Comparison of ENCODE assay signal across 17 mouse cellular contexts in the genomic region with DNA sequence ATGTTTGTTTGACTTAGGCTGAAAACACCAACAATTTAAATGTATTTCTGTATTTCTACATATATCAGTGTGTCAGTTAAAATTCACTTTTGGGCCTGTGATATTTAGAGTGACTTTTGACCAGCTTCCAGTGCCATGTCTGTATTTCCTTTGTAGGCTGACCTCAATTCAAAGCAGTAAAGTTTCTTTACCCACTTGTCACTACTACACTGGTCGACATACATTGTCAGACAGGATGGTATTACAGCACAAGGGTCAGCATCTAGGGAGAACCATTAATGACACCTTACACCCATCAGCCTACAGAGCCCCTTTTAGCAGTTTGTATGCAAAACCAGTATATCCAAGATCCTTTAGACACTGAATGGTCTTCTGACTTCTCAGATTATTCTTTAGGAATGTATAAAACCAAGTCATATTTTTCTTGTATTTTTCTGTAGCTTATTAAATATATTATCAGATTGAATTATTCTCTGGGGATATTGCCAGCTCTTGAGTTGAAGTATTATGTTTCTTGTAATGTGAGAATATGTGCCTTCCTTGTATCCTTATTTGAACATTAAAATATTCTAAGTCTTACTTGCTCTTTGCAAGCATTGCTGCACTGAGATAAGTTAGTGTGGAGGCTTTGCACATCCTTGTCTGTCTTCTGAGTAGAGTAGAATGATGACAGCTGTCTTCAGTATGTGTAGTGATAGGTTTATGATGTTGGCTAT. TPM values are rescaled to one million over a fixed set of nuclear protein-coding genes. Genes with fewer than 3 reads are reported as not detected.
DNase-seq lines count a peak whose midpoint lies in the region; ATAC-seq and TF ChIP-seq lines count a peak whose summit lies in the region.
"Not testable (repeated sequence)": the region's sequence is repeated elsewhere in the genome, so short reads cannot be mapped to it uniquely, and the experiment has no call there.
"Had no signal": no experiment of that assay in that cellular context is flagged by ENCODE, and none has a peak within 500 bp of the region (broad histone marks: within the 10 kb centered on the region; RNA-seq: fewer than 3 reads in every experiment).

No protein-coding gene starts in this region.

- 24% methylated on average over 1 of the region's 1 CpGs for WGBS in heart, embryonic 15.5 days
- 45% methylated on average over 1 of the region's 1 CpGs for WGBS in kidney, postnatal 0 days
- 31% methylated on average over 1 of the region's 1 CpGs for WGBS in limb, embryonic 15.5 days
- 25% methylated on average over 1 of the region's 1 CpGs for WGBS in midbrain, embryonic 14.5 days

- not testable (repeated sequence) for TF ChIP-seq CTCF in G1E (IDR thresholded peaks at IDR 0.05; ENCODE audit: low read depth, low read length); kidney, postnatal 0 days (IDR thresholded peaks at IDR 0.05; ENCODE audit: low read depth)

- not testable (repeated sequence) for H3K4me2 ChIP-seq in heart, embryonic 15.5 days; kidney, postnatal 0 days (ENCODE audit: low read length); limb, embryonic 15.5 days; midbrain, embryonic 14.5 days (ENCODE audit: low read length)

- DNase-seq in G1E (ENCODE audit: low spot score); kidney, postnatal 0 days (ENCODE audit: low spot score); midbrain, embryonic 14.5 days: not testable (repeated sequence)

- H3K36me3 ChIP-seq in G1E (replicated peaks); heart, embryonic 15.5 days; kidney, postnatal 0 days (ENCODE audit: insufficient read depth, low read length); limb, embryonic 15.5 days; midbrain, embryonic 14.5 days (ENCODE audit: control insufficient read depth, insufficient read depth, low read length): not testable (repeated sequence)

- H3K4me3 ChIP-seq in G1E (ENCODE audit: low read depth, low read length); heart, embryonic 15.5 days; kidney, postnatal 0 days (replicated peaks; ENCODE audit: low read depth, low read length); limb, embryonic 15.5 days; midbrain, embryonic 14.5 days (replicated peaks; ENCODE audit: low read depth, low read length): not testable (repeated sequence)

- H3K27me3 ChIP-seq in G1E (ENCODE audit: insufficient read depth, low read length); heart, embryonic 15.5 days; kidney, postnatal 0 days (ENCODE audit: insufficient read depth, low read length); limb, embryonic 15.5 days; midbrain, embryonic 14.5 days (ENCODE audit: control insufficient read depth, insufficient read depth, low read length): not testable (repeated sequence)

- not testable (repeated sequence) for H3K9ac ChIP-seq in heart, embryonic 15.5 days; kidney, postnatal 0 days (ENCODE audit: low read depth, low read length); limb, embryonic 15.5 days; midbrain, embryonic 14.5 days (replicated peaks; ENCODE audit: low read length)

- not testable (repeated sequence) for H3K4me1 ChIP-seq in G1E (ENCODE audit: insufficient read depth, low read depth, low read length); heart, embryonic 15.5 days (replicated peaks); kidney, postnatal 0 days (replicated peaks; ENCODE audit: insufficient read depth, low read length); limb, embryonic 15.5 days; midbrain, embryonic 14.5 days (ENCODE audit: control insufficient read depth, insufficient read depth, low read length)

- ATAC-seq in G1E (ENCODE audit: extremely low read depth, insufficient number of reproducible peaks, low FRiP score, poor library complexity, severe bottlenecking) = peak; percentile 19; the same call in 1 of the 2 replicates
- ATAC-seq in erythroid progenitor cell, adult 5-6 weeks (replicated peaks; ENCODE audit: low FRiP score, poor library complexity, severe bottlenecking) = 0 out of 2 replicates have a peak, but pooled peaks have one; percentile 39
- 0 out of 2 replicates have a peak, but pooled peaks have one; percentile 22 for ATAC-seq in heart, embryonic 15.5 days (replicated peaks; ENCODE audit: insufficient number of reproducible peaks, insufficient read depth, low FRiP score, low read depth)
- ATAC-seq in kidney, postnatal 0 days (replicated peaks; ENCODE audit: low FRiP score, low read depth) = peak; percentile 57; the same call in 1 of the 2 replicates
- peak; percentile 63; the same call in 1 of the 2 replicates for ATAC-seq in limb, embryonic 15.5 days (ENCODE audit: insufficient number of reproducible peaks, low FRiP score, low TSS enrichment, low read depth)
- 0 out of 2 replicates have a peak, but pooled peaks have one; percentile 21 for ATAC-seq in megakaryocyte, adult 5-6 weeks (ENCODE audit: poor library complexity, severe bottlenecking)
- peak; percentile 57 for ATAC-seq in midbrain, embryonic 14.5 days (ENCODE audit: low FRiP score, low TSS enrichment)
- ATAC-seq in neutrophil, adult 5-6 weeks (ENCODE audit: extremely low read depth, insufficient number of reproducible peaks, low FRiP score, poor library complexity, severe bottlenecking) = 0 out of 2 replicates have a peak, but pooled peaks have one; percentile 6

- H3K9me3 ChIP-seq in G1E (replicated peaks); heart, embryonic 15.5 days (replicated peaks); kidney, postnatal 0 days (replicated peaks; ENCODE audit: low read length); limb, embryonic 15.5 days: not testable (repeated sequence)
- H3K9me3 ChIP-seq in midbrain, embryonic 14.5 days (ENCODE audit: control insufficient read depth, low read length) = 0 out of 2 replicates have a peak, but pooled peaks cover 11% of the 10 kb centered on the region

- not testable (repeated sequence) for H3K27ac ChIP-seq in heart, embryonic 15.5 days; kidney, postnatal 0 days; limb, embryonic 15.5 days; midbrain, embryonic 14.5 days (replicated peaks; ENCODE audit: low read depth, low read length)

RNA-seq across cellular contexts. Expression of a gene that starts 10.3 kb away (rescaled TPM):
- total RNA-seq in G1E (2014; fragmentation: Nextera tagmentation) (not detected in 2 replicates), G1E (2017) (0.29 and 0.44 TPM in 2 replicates)
- polyA plus RNA-seq in G1E (2012) = not detected in 2 replicates
- not detected in 2 replicates for total RNA-seq in erythroid progenitor cell, adult 5-6 weeks (2015; ENCODE audit: low replicate concordance)
- total RNA-seq in erythroid progenitor cell, adult 5-6 weeks (2017; ENCODE audit: low replicate concordance) = not detected in 2 replicates
- not detected in 2 replicates for polyA plus RNA-seq in heart, embryonic 15.5 days (2015; fragmentation: Nextera tagmentation; extraction: Ambion mirVana)
- polyA plus RNA-seq in kidney, postnatal 0 days (2015; fragmentation: Nextera tagmentation; extraction: Ambion mirVana) = not detected in 2 replicates
- not detected in 2 replicates for polyA plus RNA-seq in limb, embryonic 15.5 days (2015; fragmentation: Nextera tagmentation; extraction: Ambion mirVana)
- total RNA-seq in megakaryocyte, adult 5-6 weeks (2015) = 0.09 TPM in 1 of 2 replicates, not detected in the other
- not detected in 2 replicates for total RNA-seq in megakaryocyte, adult 5-6 weeks (2017)
- polyA plus RNA-seq in midbrain, embryonic 14.5 days (2014; fragmentation: Nextera tagmentation; extraction: Ambion mirVana) = not detected in 2 replicates
- not detected in 2 replicates for total RNA-seq in neutrophil, adult 5-6 weeks (2017)
- total RNA-seq: adrenal gland, postnatal 14 days had no signal
- polyA plus RNA-seq: CD4-positive, CD25-positive, alpha-beta regulatory T cell, adult 4 months; cortical plate, adult 2 months; embryonic facial prominence, embryonic 14.5 days; forebrain, embryonic 10.5 days; forebrain, embryonic 15.5 days; heart, embryonic 16.5 days; hindbrain, embryonic 10.5 days; hindbrain, embryonic 16.5 days had no signal

Comparison
In these comparisons a context has a peak if more than half of its experiments do, and no peak if none do; other contexts are left out.
1. ATAC-seq: peak in every context shown above with its lines; median percentile 63 in limb, embryonic 15.5 days; 57 in kidney, postnatal 0 days; 57 in midbrain, embryonic 14.5 days; 39 in erythroid progenitor cell, adult 5-6 weeks; 22 in heart, embryonic 15.5 days; 21 in megakaryocyte, adult 5-6 weeks; 19 in G1E; 6 in neutrophil, adult 5-6 weeks.